Mouse (Mus musculus) testis, adult 2 months (tissue): ENCODE results near the gene Ptgir. TPM values are rescaled to one million over a fixed set of nuclear protein-coding genes. Genes with fewer than 3 reads are reported as not detected.
A peak's percentile ranks its signal among the peaks of the same experiment; 100 is the strongest.

Source experiments
- H3K27ac ChIP-seq: fragments of 200-500 bp; 2 replicates; pipeline ENCODE4 v1.5.1; 2012; ENCODE audit warnings: low read depth, low read length; ENCODE audit not compliant: control insufficient read depth, insufficient read depth
- H3K27me3 ChIP-seq: fragments of 200-500 bp; 2 replicates; pipeline ENCODE4 v1.6.1; 2012; ENCODE audit warnings: mild to moderate bottlenecking, low read length, moderate library complexity; ENCODE audit not compliant: control insufficient read depth, insufficient read depth
- H3K36me3 ChIP-seq: fragments of 200-500 bp; 2 replicates; pipeline ENCODE4 v1.6.1; 2012; ENCODE audit warnings: mild to moderate bottlenecking, low read length; ENCODE audit not compliant: control insufficient read depth, insufficient read depth
- H3K4me1 ChIP-seq: fragments of 200-500 bp; 2 replicates; pipeline ENCODE4 v1.6.1; 2012; ENCODE audit warnings: low read length; ENCODE audit not compliant: control insufficient read depth, insufficient read depth
- H3K4me3 ChIP-seq: fragments of 200-500 bp; 2 replicates; pipeline ENCODE4 v1.5.1; 2012; ENCODE audit warnings: low read depth, mild to moderate bottlenecking, low read length, moderate library complexity, mixed read lengths; ENCODE audit not compliant: control insufficient read depth
- CTCF ChIP-seq: fragments of 200-500 bp; IDR thresholded peaks from 2 replicates; pipeline ENCODE4 v1.5.1; 2012; ENCODE audit warnings: low read depth, mild to moderate bottlenecking, inconsistent platforms, low read length, moderate library complexity; ENCODE audit not compliant: control insufficient read depth, insufficient read depth, insufficient replicate concordance
- POLR2A ChIP-seq: fragments of 200-500 bp; IDR thresholded peaks from 2 replicates; pipeline ENCODE4 v1.6.1; 2012; ENCODE audit warnings: low read depth, mild to moderate bottlenecking, inconsistent platforms, low read length, moderate library complexity; ENCODE audit not compliant: control insufficient read depth
- polyA plus RNA-seq: library from polyadenylated mRNA; depleted of rRNA; stranded (reverse); fragments of >200 nt; gene quantifications from 2 replicates; pipeline ENCODE4 v1.2.3, GENCODE M21; 2012

The Ptgir gene
- polyA plus RNA-seq, 1 experiment: 0.20 TPM

- TF ChIP-seq POLR2A (no peak), CTCF (no peak)
- Histone ChIP-seq H3K4me3 (no peak overlapping the region), H3K36me3 (no peaks in the 10 kb centered on the region; the same call in none of the 2 replicates), H3K27ac (no peak overlapping the region), H3K27me3 (no peaks in the 10 kb centered on the region), H3K4me1 (peaks cover 16% of the 10 kb centered on the region)
These were observed 11.2 kb downstream of the Ptgir start for GRCm38 (mm10) chr7:16917447-16917846.

- peaks cover 22% of the 10 kb centered on the region for H3K4me1 ChIP-seq
- TF ChIP-seq POLR2A (no peak), CTCF (no peak)
These were observed 11.7 kb downstream of the Ptgir start for GRCm38 (mm10) chr7:16918014-16918413.

GRCm38 (mm10) chr7:16918670-16919069 is 12.4 kb downstream of the Ptgir start:
- Histone ChIP-seq H3K27ac (no peak overlapping the region), H3K27me3 (no peaks in the 10 kb centered on the region), H3K4me3 (no peak overlapping the region), H3K36me3 (peaks cover 6% of the 10 kb centered on the region), H3K4me1 (peaks cover 24% of the 10 kb centered on the region)
- TF ChIP-seq CTCF (no peak), POLR2A (no peak)

More at GRCm38 (mm10) chr7:16918014-16918413, 11.7 kb downstream of the Ptgir start:
- Histone ChIP-seq H3K36me3 (peaks cover 3% of the 10 kb centered on the region), H3K27ac (no peak overlapping the region), H3K27me3 (no peaks in the 10 kb centered on the region), H3K4me3 (no peak overlapping the region)

- Histone ChIP-seq H3K36me3 (peaks cover 6% of the 10 kb centered on the region), H3K27me3 (no peaks in the 10 kb centered on the region), H3K4me1 (peaks cover 26% of the 10 kb centered on the region), H3K4me3 (no peak overlapping the region), H3K27ac (no peak overlapping the region; the same call in none of the 2 replicates)
- TF ChIP-seq POLR2A: no peak
- no peak for TF ChIP-seq CTCF
These were observed 13.3 kb downstream of the Ptgir start for GRCm38 (mm10) chr7:16919395-16920149.

- peaks cover 27% of the 10 kb centered on the region for H3K4me1 ChIP-seq
- H3K27ac ChIP-seq: no peak overlapping the region; the same call in 1 of the 2 replicates
- TF ChIP-seq POLR2A (no peak), CTCF (no peak)
- H3K36me3 ChIP-seq: peaks cover 6% of the 10 kb centered on the region
- H3K27me3 ChIP-seq: no peaks in the 10 kb centered on the region
- no peak overlapping the region for H3K4me3 ChIP-seq
These were observed 13.9 kb downstream of the Ptgir start for GRCm38 (mm10) chr7:16920150-16920579.

- H3K36me3 ChIP-seq: peaks cover 6% of the 10 kb centered on the region
- TF ChIP-seq POLR2A: peak; percentile 50; the same call in 1 of the 2 replicates
- no peak for TF ChIP-seq CTCF
- H3K4me3 ChIP-seq: peak overlapping the region; percentile 19
- H3K27me3 ChIP-seq: no peaks in the 10 kb centered on the region
- peaks cover 27% of the 10 kb centered on the region for H3K4me1 ChIP-seq
- peak overlapping the region; percentile 27; the same call in 1 of the 2 replicates for H3K27ac ChIP-seq
These were observed 14.8 kb downstream of the Ptgir start for GRCm38 (mm10) chr7:16920818-16921791.

GRCm38 (mm10) chr7:16921881-16922335 is 15.6 kb downstream of the Ptgir start:
- TF ChIP-seq POLR2A: no peak
- TF ChIP-seq CTCF: no peak
- no peaks in the 10 kb centered on the region for H3K27me3 ChIP-seq
- peak overlapping the region; percentile 27; the same call in 1 of the 2 replicates for H3K27ac ChIP-seq
- H3K4me3 ChIP-seq: peak overlapping the region; percentile 19
- H3K4me1 ChIP-seq: peaks cover 27% of the 10 kb centered on the region
- H3K36me3 ChIP-seq: peaks cover 6% of the 10 kb centered on the region
